Mouse (Mus musculus): ENCODE data around the gene Gckr. TPM values are rescaled to one million over a fixed set of nuclear protein-coding genes. Genes with fewer than 3 reads are reported as not detected.

The Gckr gene
- polyA plus RNA-seq, 1 experiment from 2014 or later: 12.1 TPM

DNA sequence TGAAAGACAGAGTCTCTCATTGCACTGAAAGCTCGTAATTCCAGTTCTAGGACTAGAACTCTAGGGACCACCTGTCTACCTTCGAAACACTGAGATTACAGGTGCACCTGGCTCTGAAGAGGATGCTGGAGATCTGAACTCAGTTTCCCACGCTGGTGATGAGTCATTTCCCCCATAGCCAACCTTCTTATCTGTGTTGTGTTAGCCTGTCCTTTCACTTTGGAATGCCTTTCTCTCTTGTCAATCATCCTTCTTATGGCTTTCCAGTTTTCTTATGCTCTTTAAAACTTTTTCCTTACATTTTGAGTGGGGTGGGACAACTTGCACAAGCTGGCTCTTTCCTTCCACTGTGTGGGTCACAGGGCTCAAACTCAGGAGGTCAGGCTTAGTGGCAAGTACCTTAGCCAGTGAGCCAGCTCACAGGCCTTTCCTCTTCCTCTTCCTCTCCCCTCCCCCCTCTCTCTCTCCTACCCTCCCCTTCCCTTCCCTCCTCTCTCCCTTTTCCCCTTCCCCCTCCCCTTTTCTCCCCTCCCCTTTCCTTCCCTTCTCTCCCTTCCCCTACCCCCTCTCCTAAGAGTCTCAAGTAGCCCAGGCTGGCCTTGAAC is 7.5 kb upstream of the Gckr start:
- Histone ChIP-seq H3K4me1 (replicated peaks; ENCODE audit: control insufficient read depth, insufficient read depth, low read length) (peaks cover 13% of the 10 kb centered on the region; the same call in 1 of the 2 replicates), H3K9ac (ENCODE audit: low read depth, low read length) (no peak overlapping the region; the same call in 1 of the 2 replicates), H3K27me3 (replicated peaks; ENCODE audit: control insufficient read depth, insufficient read depth, low read length) (no peaks in the 10 kb centered on the region), H3K9me3 (ENCODE audit: control insufficient read depth, low read length) (no peaks in the 10 kb centered on the region), H3K4me3 (ENCODE audit: low read depth, low read length) (no peak overlapping the region), H3K4me2 (peak overlapping the region; percentile 84), H3K27ac (ENCODE audit: low read depth, low read length) (no peak overlapping the region), H3K36me3 (ENCODE audit: control insufficient read depth, insufficient read depth, low read length) (no peaks in the 10 kb centered on the region; the same call in 1 of the 2 replicates)
- whole genome bisulfite sequencing: 61% methylated on average over 3 of the region's 3 CpGs
- ATAC-seq (replicated peaks; ENCODE audit: low FRiP score) (no peak), DNase-seq (ENCODE audit: low spot score) (no peak)

DNA sequence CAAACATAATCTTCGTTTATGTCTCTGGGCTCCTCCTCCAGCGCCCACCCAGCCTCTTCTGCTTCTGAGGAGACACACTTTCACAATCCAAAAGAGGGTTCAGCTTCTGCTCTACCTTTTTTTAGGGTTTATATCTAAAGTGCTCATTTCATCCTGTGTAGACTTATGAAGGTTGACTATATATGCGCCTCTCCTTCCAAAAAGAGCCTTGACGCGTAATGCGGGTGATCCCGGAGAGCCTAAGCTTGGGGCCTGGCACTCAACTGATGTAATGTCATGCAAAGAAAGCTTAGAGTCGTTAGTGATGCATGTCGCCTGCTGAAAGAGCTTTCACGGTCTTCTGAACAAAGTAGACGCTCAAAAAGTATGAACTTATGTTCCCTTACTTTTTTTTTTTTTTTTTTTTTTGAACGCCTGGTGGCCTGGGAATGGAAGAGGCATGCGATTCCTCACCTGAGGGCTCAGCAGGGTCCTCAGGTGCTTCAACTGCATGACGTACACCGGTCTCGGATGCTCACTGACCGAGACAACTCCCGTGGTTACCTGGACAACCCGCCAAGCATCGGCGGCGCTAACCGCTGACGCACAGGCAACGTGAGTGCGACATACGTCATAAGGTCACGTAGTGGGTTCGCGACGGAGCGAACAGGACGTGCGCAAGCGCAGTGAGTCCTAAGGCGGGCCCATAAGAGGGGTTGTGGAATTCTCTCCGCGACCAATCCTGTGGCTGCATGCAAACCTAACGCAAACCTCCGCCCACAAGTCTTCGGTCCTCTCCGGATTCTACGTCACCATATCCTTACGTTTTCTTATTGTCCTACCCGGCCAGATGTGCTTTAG is 6.5 kb upstream of the Gckr start, which contains the start of gene Ift172:
Gene Ift172 (minus strand): TSS at position 596 of the 840 bp plus-strand sequence.
- peak within 1 kb of the TSS; percentile 40; the same call in 1 of the 2 replicates for H3K27ac ChIP-seq (ENCODE audit: low read depth, low read length)
- H3K9ac ChIP-seq (ENCODE audit: low read depth, low read length): peak within 1 kb of the TSS; percentile 55
- H3K4me2 ChIP-seq: peak within 1 kb of the TSS; percentile 84
- H3K4me3 ChIP-seq (ENCODE audit: low read depth, low read length): peak within 1 kb of the TSS; percentile 60
- no peaks in the 10 kb centered on the region for H3K27me3 ChIP-seq (replicated peaks; ENCODE audit: control insufficient read depth, insufficient read depth, low read length)
- H3K36me3 ChIP-seq (ENCODE audit: control insufficient read depth, insufficient read depth, low read length): no peaks in the 10 kb centered on the region; the same call in 1 of the 2 replicates
- no peaks in the 10 kb centered on the region for H3K9me3 ChIP-seq (ENCODE audit: control insufficient read depth, low read length)
- DNase-seq (ENCODE audit: low spot score) (peak; percentile 88), ATAC-seq (replicated peaks; ENCODE audit: low FRiP score) (peak; percentile 95)
- 3% methylated on average over 45 of the region's 45 CpGs for WGBS
- peaks cover 20% of the 10 kb centered on the region for H3K4me1 ChIP-seq (replicated peaks; ENCODE audit: control insufficient read depth, insufficient read depth, low read length)

GRCm38 (mm10) chr5:31291361-31291688 is 5.9 kb upstream of the Gckr start:
- Histone ChIP-seq H3K9ac (ENCODE audit: low read depth, low read length) (peak overlapping the region; percentile 52), H3K27ac (ENCODE audit: low read depth, low read length) (peak overlapping the region; percentile 40; the same call in 1 of the 2 replicates), H3K36me3 (ENCODE audit: control insufficient read depth, insufficient read depth, low read length) (no peaks in the 10 kb centered on the region; the same call in 1 of the 2 replicates), H3K4me3 (ENCODE audit: low read depth, low read length) (peak overlapping the region; percentile 60), H3K4me1 (replicated peaks; ENCODE audit: control insufficient read depth, insufficient read depth, low read length) (peaks cover 20% of the 10 kb centered on the region), H3K27me3 (replicated peaks; ENCODE audit: control insufficient read depth, insufficient read depth, low read length) (no peaks in the 10 kb centered on the region), H3K9me3 (ENCODE audit: control insufficient read depth, low read length) (no peaks in the 10 kb centered on the region), H3K4me2 (peak overlapping the region; percentile 84)
- ATAC-seq (replicated peaks; ENCODE audit: low FRiP score): peak; percentile 50; the same call in 1 of the 2 replicates
- 6% methylated on average over 9 of the region's 9 CpGs for WGBS
- no peak for DNase-seq (ENCODE audit: low spot score)

DNA sequence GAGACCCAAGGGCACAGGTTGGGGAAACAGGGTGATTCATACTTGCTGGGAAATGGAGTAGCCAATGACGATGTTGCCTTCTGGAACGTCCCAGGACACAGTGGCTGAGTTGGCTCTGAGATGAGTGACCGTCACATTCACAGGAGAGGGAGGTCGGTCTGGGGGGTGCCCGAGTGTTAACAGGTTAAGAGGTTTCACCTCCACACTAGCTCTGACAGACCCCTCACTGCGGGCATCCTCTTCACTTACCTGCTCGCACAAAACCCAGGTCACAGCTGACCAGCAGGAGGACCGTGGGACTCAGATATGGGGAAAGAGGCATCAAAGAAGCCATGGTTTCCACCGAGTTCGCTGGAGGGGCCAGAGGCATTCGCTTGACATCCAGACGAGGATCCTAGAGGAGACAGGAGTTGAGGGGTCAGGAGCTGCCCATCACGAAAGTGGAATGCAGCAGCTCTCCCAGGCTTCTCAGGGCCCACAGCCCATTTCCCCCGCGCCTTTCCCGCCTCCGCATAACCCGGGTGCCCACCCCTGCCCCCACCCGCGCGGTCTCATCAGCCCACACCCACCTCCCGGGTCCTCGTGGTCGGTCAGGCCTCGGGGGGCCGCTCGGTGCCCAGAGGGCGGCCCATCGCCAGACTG is 2.2 kb upstream of the Gckr start:
- Histone ChIP-seq H3K27ac (ENCODE audit: low read depth, low read length) (no peak overlapping the region), H3K9me3 (ENCODE audit: control insufficient read depth, low read length) (no peaks in the 10 kb centered on the region), H3K4me3 (ENCODE audit: low read depth, low read length) (peak overlapping the region; percentile 71), H3K4me2 (peak overlapping the region; percentile 97), H3K9ac (ENCODE audit: low read depth, low read length) (peak overlapping the region; percentile 73), H3K36me3 (ENCODE audit: control insufficient read depth, insufficient read depth, low read length) (no peaks in the 10 kb centered on the region; the same call in 1 of the 2 replicates), H3K27me3 (replicated peaks; ENCODE audit: control insufficient read depth, insufficient read depth, low read length) (no peaks in the 10 kb centered on the region), H3K4me1 (replicated peaks; ENCODE audit: control insufficient read depth, insufficient read depth, low read length) (peaks cover 15% of the 10 kb centered on the region)
- 11% methylated on average over 27 of the region's 29 CpGs for WGBS
- 0 out of 2 replicates have a peak, but pooled peaks have one; percentile 3 for ATAC-seq (replicated peaks; ENCODE audit: low FRiP score)
- DNase-seq (ENCODE audit: low spot score): peak; percentile 35

DNA sequence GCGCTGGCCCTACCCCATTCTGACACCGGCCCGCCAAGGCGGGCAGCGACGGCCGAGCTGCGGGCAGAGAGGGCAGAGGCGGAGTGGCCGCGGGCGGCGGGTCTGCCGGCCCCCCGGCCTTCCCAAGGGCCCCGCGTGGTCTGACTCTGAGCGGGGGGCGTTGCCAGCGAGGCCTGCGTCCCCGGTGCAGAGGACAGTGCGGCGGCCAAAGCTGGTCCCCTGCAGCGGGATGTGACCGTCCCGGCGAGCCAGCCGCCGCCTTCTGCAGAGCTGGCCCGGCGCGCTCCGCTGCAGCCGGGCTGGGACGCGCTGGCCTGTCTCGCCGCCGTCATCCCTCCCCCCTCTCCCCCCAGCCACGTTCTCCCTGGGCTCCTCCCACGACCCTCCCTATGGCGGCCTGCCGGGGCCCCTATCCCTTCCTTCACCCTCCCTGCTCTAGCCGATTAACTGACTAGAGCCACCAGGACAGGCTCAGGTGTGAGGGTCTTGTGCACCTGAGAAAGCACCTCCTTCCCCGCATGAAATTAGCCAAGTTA is 1.6 kb upstream of the Gckr start, which contains the start of gene Fndc4:
Gene Fndc4 (minus strand): TSS at position 475 of the 536 bp plus-strand sequence.
- Histone ChIP-seq H3K9ac (ENCODE audit: low read depth, low read length) (peak within 1 kb of the TSS; percentile 73), H3K4me2 (peak within 1 kb of the TSS; percentile 97), H3K4me1 (replicated peaks; ENCODE audit: control insufficient read depth, insufficient read depth, low read length) (peaks cover 13% of the 10 kb centered on the region; the same call in 1 of the 2 replicates), H3K4me3 (ENCODE audit: low read depth, low read length) (peak within 1 kb of the TSS; percentile 71), H3K27me3 (replicated peaks; ENCODE audit: control insufficient read depth, insufficient read depth, low read length) (no peaks in the 10 kb centered on the region), H3K9me3 (ENCODE audit: control insufficient read depth, low read length) (no peaks in the 10 kb centered on the region), H3K27ac (ENCODE audit: low read depth, low read length) (0 out of 2 replicates have a peak within 1 kb of the TSS, but pooled peaks have one; percentile 36), H3K36me3 (ENCODE audit: control insufficient read depth, insufficient read depth, low read length) (no peaks in the 10 kb centered on the region; the same call in 1 of the 2 replicates)
- DNase-seq (ENCODE audit: low spot score) (peak; percentile 56), ATAC-seq (replicated peaks; ENCODE audit: low FRiP score) (peak; percentile 22; the same call in 1 of the 2 replicates)
- under 1% methylated on average over 41 of the region's 46 CpGs for WGBS

DNA sequence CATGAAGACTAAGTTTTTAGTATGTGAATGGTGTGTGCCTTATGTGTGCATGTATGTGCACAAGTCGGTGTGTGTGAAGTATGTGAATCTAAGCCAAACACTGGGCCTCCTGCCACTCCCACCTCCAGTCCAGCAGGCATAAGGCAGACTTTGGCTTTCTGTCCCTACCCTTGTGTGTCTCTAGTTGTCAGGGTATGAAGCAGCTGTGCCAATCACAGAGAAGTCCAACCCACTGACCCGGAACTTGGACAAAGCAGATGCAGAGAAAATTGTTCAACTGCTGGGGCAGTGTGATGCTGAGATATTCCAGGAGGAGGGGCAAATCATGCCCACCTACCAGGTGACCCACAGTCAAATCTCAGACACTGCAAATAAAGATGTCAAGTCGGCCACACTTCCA is 738 bp downstream of the Gckr start:
- H3K9me3 ChIP-seq (ENCODE audit: control insufficient read depth, low read length): no peaks in the 10 kb centered on the region
- H3K36me3 ChIP-seq (ENCODE audit: control insufficient read depth, insufficient read depth, low read length): no peaks in the 10 kb centered on the region; the same call in 1 of the 2 replicates
- no peak overlapping the region for H3K4me3 ChIP-seq (ENCODE audit: low read depth, low read length)
- no peaks in the 10 kb centered on the region for H3K27me3 ChIP-seq (replicated peaks; ENCODE audit: control insufficient read depth, insufficient read depth, low read length)
- peak overlapping the region; percentile 28; the same call in 1 of the 2 replicates for H3K4me2 ChIP-seq
- 71% methylated on average over 3 of the region's 3 CpGs for WGBS
- peaks cover 10% of the 10 kb centered on the region; the same call in 1 of the 2 replicates for H3K4me1 ChIP-seq (replicated peaks; ENCODE audit: control insufficient read depth, insufficient read depth, low read length)
- no peak overlapping the region for H3K27ac ChIP-seq (ENCODE audit: low read depth, low read length)
- H3K9ac ChIP-seq (ENCODE audit: low read depth, low read length): no peak overlapping the region
- ATAC-seq (replicated peaks; ENCODE audit: low FRiP score): no peak
- no peak for DNase-seq (ENCODE audit: low spot score)

DNA sequence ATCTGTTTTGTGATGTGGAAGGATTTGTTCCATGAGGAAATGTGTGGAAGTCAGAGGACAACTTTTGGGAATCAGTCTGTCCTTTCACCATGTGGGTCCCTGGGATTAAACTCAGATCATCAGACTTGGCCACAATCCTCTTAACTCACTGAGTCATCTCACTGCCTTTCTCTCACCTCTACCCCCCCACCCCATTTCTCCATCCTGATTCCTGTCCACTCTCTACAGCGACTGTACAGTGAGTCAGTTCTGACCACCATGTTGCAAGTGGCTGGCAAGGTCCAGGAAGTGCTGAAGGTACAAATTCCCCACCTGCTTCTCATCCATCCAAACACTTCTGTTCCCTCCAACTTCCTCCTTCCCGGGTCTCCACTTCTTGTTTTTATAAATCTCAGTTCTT is 1.2 kb downstream of the Gckr start:
- 35% methylated on average over 2 of the region's 2 CpGs for WGBS
- Histone ChIP-seq H3K4me1 (replicated peaks; ENCODE audit: control insufficient read depth, insufficient read depth, low read length) (peaks cover 10% of the 10 kb centered on the region; the same call in 1 of the 2 replicates), H3K27me3 (replicated peaks; ENCODE audit: control insufficient read depth, insufficient read depth, low read length) (no peaks in the 10 kb centered on the region), H3K9ac (ENCODE audit: low read depth, low read length) (no peak overlapping the region), H3K4me2 (no peak overlapping the region), H3K9me3 (ENCODE audit: control insufficient read depth, low read length) (no peaks in the 10 kb centered on the region), H3K4me3 (ENCODE audit: low read depth, low read length) (no peak overlapping the region), H3K27ac (ENCODE audit: low read depth, low read length) (no peak overlapping the region), H3K36me3 (ENCODE audit: control insufficient read depth, insufficient read depth, low read length) (no peaks in the 10 kb centered on the region; the same call in 1 of the 2 replicates)
- DNase-seq (ENCODE audit: low spot score): no peak
- no peak for ATAC-seq (replicated peaks; ENCODE audit: low FRiP score)

DNA sequence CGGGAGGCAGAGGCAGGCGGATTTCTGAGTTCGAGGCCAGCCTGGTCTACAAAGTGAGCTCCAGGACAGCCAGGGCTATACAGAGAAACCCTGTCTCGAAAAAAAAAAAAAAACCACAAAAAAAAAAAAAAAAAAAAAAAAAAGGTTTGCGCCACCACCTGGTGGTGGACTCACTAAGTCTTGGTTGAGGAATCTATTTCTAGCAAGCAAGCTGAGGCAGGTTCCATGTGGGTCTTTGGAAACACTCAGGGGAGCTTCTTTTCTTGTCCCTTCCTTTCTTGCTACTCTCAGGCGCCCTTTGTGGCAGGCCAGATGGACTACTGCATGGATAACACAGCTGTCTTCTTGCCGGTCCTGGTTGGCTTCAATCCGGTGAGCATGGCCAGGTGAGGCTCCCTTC is 4.6 kb downstream of the Gckr start:
- Histone ChIP-seq H3K9ac (ENCODE audit: low read depth, low read length) (no peak overlapping the region), H3K4me2 (no peak overlapping the region), H3K36me3 (ENCODE audit: control insufficient read depth, insufficient read depth, low read length) (no peaks in the 10 kb centered on the region), H3K27ac (ENCODE audit: low read depth, low read length) (no peak overlapping the region), H3K4me3 (ENCODE audit: low read depth, low read length) (no peak overlapping the region), H3K27me3 (replicated peaks; ENCODE audit: control insufficient read depth, insufficient read depth, low read length) (no peaks in the 10 kb centered on the region), H3K9me3 (ENCODE audit: control insufficient read depth, low read length) (no peaks in the 10 kb centered on the region), H3K4me1 (replicated peaks; ENCODE audit: control insufficient read depth, insufficient read depth, low read length) (no peaks in the 10 kb centered on the region)
- 65% methylated on average over 7 of the region's 8 CpGs for WGBS
- DNase-seq (ENCODE audit: low spot score) (no peak), ATAC-seq (replicated peaks; ENCODE audit: low FRiP score) (no peak)

Measured in liver, embryonic 11.5 days (tissue).